Mouse (Mus musculus) liver, adult (tissue): ENCODE results near the gene Atxn7l3.

Experiments used
- GATA4 ChIP-seq: IDR thresholded peaks from 2 replicates; pipeline ENCODE4 v1.6.1; 2014; ENCODE audit warnings: mild to moderate bottlenecking, low read length; ENCODE audit not compliant: insufficient replicate concordance

Atxn7l3 gene

GRCm38 (mm10) chr11:102296491-102297472 is at the start of gene Atxn7l3:
Gene Atxn7l3, minus strand, starts transcription at chr11:102296631.
- TF ChIP-seq GATA4: no peak; the same call in 1 of the 2 replicates

GRCm38 (mm10) chr11:102344458-102344857 is 48.0 kb upstream of the Atxn7l3 start:
- TF ChIP-seq GATA4: no peak

GRCm38 (mm10) chr11:102342742-102343141 is 46.3 kb upstream of the Atxn7l3 start:
- no peak for TF ChIP-seq GATA4

GRCm38 (mm10) chr11:102341101-102341500 is 44.7 kb upstream of the Atxn7l3 start:
- no peak for TF ChIP-seq GATA4

- TF ChIP-seq GATA4: no peak
These were observed 43.2 kb upstream of the Atxn7l3 start for GRCm38 (mm10) chr11:102339624-102340023.

GRCm38 (mm10) chr11:102339195-102339594 is 42.8 kb upstream of the Atxn7l3 start:
- no peak for TF ChIP-seq GATA4

- TF ChIP-seq GATA4: no peak
These were observed 42.1 kb upstream of the Atxn7l3 start for GRCm38 (mm10) chr11:102338561-102338960.

- TF ChIP-seq GATA4: no peak
These were observed 41.5 kb upstream of the Atxn7l3 start for GRCm38 (mm10) chr11:102337921-102338320.

GRCm38 (mm10) chr11:102336191-102336590 is 39.8 kb upstream of the Atxn7l3 start:
- TF ChIP-seq GATA4: no peak

GRCm38 (mm10) chr11:102334973-102335700 is 38.7 kb upstream of the Atxn7l3 start:
- TF ChIP-seq GATA4: no peak

- no peak for TF ChIP-seq GATA4
These were observed 37.6 kb upstream of the Atxn7l3 start for GRCm38 (mm10) chr11:102334010-102334409.

- TF ChIP-seq GATA4: no peak
These were observed 36.6 kb upstream of the Atxn7l3 start for GRCm38 (mm10) chr11:102333061-102333460.

GRCm38 (mm10) chr11:102331806-102332205 is 35.4 kb upstream of the Atxn7l3 start:
- TF ChIP-seq GATA4: no peak

GRCm38 (mm10) chr11:102330039-102330438 is 33.6 kb upstream of the Atxn7l3 start:
- TF ChIP-seq GATA4: no peak

GRCm38 (mm10) chr11:102329518-102329917 is 33.1 kb upstream of the Atxn7l3 start:
- TF ChIP-seq GATA4: no peak

GRCm38 (mm10) chr11:102327839-102328238 is 31.4 kb upstream of the Atxn7l3 start:
- no peak for TF ChIP-seq GATA4
